Mouse (Mus musculus): ENCODE results near the gene Selplg.

GRCm38 (mm10) chr5:113786985-113787384 is 45.5 kb downstream of the Selplg start:
- TF ChIP-seq POLR2A (IDR thresholded peaks at IDR 0.05; ENCODE audit: borderline replicate concordance, insufficient read depth, low read length), result no peak
- TF ChIP-seq CTCF (IDR thresholded peaks at IDR 0.05; ENCODE audit: borderline replicate concordance, insufficient read depth, low read depth, low read length), result no peak
